Mouse (Mus musculus): ENCODE results near the gene Gh.
A peak's percentile ranks its signal among the peaks of the same experiment; 100 is the strongest.
"Not testable (repeated sequence)": the region's sequence is repeated elsewhere in the genome, so short reads cannot be mapped to it uniquely, and the experiment has no call there.

The Gh gene

DNA sequence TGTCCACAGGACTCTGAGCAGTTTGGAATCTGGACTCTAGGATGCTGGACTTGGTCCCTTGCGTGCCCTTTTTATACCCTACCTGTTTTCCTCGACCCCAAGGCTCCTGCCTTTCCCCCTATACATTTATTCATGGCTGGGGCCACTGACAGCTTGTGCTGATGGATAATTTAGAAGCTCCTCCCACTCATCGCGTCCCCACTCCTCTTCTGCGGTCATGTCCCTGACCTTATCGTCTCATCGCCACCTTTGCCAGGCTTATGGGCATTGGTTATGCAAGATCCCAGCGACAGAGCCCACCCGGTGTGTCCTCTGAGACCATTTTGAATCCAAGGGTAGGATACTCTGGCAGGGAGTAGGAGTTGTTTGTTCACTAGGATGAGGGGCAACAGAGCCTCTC lies at the start of gene Gh:
Gene Gh (minus strand): TSS at position 101 of the 400 bp plus-strand sequence.
- DNase-seq: no peak

DNA sequence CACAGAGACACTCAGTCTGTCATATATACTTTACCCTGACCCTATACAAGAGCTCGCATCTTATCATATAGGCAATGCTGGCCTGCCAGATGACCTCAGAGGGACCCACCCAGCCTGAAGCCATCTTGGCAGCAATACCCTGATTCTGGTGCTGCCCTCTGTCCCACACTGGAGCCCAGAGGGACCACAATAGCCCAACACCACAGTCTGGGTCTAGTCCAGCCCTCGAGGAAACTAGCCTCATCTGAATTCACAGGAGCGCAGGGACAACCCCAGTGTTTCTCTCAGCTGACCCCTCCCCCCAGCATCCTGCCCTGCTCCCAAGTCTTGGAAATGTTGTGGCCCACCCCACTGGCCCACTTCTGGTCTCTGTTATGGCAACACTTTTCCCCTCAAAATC lies 49.6 kb upstream of the Gh start:
- DNase-seq: no peak

DNA sequence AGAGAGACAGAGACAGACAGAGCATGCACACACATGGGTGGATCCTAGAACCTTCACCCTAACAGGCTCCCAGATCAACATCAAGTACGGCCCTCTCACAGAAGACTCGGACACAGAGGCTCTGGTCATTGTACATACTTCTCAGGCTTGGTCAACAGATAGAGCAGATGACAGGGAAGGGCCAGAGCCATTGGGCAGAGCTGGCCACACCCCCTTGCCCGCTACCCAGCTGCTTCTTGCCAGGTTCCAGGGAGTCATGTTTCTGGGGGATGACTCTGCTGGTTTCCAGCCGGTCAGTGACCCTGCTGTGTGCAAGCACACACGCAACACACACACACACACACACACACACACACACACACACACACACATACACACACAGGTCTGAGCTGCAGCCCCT lies 49.2 kb upstream of the Gh start:
- DNase-seq: no peak

DNA sequence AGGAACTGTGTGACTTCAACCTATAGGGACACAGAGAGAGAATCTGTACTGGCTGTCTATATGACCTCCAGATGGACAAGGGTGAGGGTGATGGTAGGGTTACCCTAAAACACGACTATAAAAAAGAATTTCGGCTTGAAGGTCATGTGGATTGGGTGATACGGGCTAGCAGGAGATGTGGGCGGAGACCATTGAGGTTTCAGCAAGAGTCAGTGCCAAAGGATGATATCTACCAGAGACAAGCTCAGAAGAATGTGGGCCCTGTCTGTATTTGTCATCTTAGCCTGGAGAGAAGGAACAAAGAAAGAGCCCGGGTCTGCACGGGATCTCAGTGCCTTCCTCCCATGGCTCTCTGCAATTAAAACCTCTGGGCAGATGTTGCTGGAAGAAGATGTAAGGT lies 48.1 kb upstream of the Gh start:
- no peak for DNase-seq

DNA sequence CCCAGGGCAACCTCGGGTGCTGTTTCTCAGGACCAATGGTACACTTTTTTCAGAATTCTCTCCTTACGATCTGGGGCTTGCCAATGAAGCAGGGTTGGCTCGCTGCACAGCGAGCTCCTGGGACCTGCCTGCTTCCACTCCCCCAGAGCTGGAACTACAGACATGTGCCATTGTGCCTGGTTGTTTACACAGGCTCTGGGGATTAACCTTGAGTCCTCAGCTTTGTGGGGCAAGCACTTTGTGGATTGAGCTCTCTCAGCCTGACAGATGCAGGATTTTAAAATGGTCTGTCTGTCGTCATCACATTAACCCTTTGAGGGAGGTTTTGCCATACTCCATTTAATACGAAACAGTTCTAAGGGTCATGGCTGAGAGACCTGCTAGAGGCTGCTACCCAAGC lies 43.2 kb upstream of the Gh start:
- no peak for DNase-seq

DNA sequence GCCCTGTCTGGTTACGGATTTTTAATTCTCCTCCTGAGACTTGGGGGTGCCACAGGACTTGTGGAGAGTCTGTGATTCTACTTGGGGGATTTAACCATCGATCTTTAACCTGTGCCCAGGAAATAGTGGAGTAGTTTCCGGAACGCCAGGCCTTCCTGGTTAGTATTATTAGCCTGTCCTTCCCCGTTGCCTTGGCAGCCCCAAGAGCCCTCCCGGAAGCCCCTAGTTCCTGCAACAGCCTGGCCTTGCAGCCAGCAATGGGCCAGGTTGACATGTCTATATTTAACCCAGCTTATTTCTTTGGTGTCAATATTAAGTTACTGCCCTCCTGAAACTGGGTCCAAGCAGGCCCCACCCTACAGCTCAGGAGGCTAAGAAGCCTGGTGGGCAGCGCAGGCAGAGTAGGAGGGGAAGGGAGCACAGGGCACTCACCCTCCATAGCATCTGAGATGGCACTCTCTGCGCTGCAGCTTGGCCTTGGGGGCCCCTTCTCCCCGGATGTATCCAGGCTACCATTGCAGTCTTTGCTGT lies 39.4 kb upstream of the Gh start:
- no peak for DNase-seq

DNA sequence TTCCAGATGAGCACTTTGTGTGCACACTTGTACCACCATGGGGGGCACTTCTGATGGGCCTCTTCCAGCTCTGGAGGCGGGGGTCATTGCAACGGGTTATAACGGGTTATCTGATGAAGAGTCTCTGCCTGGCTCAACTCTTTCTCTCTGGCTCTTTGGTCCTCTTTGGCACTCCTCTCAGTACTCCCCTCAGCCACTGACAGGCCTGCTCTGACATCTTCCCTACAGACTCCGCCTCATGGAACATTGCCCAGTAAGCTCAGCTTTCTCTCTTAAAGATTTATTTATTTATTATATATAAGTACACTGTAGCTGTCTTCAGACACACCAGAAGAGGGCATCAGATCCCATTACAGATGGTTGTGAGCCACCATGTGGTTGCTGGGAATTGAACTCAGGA lies 37.7 kb upstream of the Gh start:
- not testable (repeated sequence) for DNase-seq

DNA sequence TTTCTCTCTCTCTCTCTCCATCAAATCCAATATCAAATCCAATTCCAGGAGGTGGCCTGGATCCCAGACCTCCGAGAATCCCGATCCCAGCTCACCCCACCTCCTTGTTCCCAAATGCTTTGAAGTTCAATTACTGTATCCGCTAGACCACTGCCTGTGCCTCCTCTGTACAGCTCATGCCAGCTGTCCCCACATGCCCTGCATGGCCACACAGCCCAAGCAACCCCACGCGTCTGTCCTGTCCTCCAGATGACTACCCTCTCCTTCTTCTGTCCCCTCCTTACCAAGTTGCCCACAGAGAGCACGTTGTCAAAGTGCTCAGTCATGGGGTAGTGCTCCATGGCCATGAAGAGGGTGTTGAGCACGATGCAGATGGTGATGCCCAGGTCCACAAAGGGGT lies 37.2 kb upstream of the Gh start:
- no peak for DNase-seq

DNA sequence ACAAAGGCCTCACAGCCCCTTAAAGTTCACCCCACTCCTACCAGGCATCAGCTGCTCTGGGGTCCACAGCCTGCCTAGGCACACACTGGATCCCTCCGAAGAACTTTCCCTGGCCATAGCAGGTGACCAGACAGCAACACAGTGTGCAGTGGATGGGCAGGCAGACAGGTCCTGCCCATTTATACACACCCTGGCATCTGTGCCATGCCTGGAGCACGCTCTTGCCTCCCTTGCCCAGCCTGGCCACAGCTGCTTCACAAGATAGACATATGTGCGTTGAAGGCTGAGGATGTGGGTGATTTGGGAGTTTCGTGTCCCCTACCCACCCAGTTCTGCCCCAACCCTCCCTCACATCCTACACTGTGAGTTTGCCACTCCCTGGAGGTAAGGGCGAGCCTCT lies 36.4 kb upstream of the Gh start:
- DNase-seq: no peak

DNA sequence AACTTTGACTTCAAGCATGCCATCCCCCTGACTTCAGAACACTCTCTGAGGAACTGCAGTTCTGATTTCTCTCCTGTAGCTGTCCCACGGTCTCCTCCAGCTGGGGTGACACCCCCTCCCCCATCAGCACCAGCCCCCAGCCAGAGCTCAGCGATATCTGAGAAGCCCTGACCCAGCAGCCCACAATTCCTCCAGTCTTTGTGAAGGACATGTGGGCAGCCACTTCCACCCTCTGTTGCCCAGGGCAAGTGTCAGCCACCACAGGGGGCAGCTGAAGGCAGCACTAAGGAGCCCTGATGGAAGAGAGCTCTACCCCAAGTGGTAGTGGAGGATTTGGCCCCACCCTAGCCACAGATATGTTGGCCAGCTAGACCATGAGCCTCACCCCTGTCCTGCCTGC lies 32.4 kb upstream of the Gh start:
- no peak for DNase-seq

DNA sequence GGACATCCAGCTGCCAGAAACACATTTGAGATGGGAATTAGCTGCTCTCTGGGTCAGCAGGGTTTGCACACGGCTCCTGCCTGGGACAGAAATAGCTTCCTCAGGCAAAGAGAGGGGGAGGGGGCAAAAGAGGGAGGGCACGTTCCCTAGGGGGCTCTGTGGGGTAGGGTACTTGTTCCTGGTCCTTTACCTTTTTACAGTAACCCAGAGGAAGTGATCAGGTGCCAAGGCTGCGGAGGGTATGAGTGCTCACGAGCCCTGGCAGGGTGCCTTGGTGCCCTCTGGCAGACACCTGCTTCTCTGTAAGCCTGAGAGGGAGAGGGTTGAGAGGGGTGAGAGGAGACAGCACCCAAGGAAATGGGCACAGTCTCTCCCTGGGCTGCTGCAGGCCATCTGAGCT lies 30.8 kb upstream of the Gh start:
- no peak for DNase-seq

DNA sequence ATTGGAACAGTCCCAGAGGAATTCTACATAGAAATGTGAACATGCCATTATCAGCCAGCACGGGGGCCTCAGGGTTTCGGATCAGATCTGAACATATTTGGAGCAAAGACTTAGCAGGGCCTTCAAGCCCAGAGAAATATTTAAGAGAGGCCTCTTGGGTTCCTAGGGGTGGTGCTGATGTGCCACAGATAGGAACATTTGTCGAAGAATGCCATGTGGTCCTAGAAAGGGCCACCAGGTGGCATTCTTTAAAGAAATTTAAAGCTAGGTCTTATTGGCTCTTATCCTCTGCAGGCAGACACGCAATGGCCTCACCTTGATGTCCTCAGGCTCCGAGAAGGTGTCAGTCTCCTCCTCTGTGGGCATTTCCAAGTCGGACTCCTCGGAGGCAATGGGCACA lies 28.0 kb upstream of the Gh start:
- DNase-seq: peak in 1 of 2 experiments; percentile 40

DNA sequence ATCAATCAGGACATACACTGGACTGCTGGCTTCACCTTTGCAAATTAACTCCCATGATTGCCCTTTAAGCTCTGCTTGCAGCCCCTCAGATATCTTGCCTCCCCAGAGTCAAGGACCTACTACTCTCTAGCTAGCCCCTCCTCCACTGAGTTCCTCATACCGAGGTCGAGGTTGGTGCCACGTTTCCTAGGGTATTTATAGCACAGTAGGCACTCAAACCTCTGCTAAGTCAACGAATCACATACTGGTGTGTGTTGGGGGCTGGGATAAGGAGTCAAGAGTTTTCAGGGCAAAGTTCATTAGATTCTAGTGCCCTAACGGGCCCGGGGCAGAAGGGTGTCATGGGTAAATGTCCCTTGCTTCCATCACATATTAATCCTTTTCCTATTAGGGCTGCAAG lies 27.5 kb upstream of the Gh start:
- no peak for DNase-seq

DNA sequence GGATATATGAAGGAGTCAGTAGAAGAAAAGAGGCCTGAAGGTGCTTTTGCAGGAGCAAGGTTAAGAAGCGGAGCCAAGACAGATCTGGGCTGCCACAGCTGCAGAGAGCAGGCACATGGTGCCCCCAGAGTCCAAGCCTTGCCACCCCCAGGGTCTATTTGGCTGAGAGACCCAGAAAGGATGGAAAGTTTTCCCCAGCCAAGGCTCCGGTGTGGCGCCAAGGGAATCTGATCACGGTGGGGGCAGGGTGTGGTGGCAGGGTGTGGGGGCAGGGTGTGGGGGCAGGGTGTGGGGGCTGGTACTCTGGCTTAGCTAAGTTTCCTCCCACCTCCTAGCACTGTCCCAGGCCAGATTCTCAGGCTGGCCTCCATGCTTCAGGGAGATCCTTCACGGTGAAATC lies 26.9 kb upstream of the Gh start:
- DNase-seq: no peak

DNA sequence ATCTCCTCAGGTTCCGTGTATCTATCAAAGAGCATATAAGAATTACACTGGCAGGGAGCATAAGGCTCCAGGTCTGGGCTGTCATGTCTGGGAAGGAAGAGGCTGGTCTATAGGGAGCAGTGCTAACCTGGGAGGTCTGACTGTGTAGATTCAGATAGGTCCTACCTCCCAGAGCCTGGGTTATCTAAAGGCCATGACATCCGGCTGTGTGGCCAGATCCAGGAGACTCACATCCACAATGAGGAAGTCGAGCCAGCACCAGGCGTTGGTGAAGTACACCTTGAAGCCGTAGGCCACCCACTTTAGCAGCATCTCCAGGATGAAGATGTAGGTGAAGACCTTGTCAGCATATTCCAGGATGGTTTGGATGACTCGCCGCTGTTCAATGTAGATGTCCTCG lies 24.8 kb upstream of the Gh start:
- DNase-seq: no peak

DNA sequence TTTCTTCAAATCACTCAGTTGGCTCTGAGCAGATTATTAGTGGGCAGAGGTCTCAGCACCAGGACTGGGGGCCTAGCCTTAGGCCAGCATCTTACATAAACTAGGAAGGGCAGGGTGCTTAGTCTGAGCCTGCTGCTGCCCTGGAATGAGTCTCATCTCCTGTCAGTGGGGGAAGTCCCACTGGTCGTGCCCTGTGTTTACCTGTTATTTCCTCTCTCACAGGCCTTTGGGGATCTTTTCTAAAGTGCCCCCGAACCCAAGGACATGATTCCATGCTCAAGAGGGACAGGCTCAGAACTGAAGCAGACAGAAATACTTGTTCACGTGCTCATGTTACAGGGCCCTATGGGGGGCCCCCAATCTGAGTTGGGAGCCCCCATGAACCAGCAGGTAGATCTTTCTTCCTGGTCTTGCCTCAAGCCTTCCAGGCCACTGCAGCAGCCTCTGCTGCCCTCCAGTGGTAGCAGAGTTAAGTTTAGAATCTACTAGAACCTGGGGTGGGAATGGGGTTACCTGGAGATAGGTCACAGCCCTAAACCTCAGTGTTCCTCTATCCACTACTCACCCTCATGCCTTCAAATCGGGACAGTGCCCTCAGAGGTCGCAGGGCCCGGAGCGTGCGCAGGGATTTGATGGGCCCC lies 24.0 kb upstream of the Gh start:
- peak; percentile 58 to 81 for DNase-seq

DNA sequence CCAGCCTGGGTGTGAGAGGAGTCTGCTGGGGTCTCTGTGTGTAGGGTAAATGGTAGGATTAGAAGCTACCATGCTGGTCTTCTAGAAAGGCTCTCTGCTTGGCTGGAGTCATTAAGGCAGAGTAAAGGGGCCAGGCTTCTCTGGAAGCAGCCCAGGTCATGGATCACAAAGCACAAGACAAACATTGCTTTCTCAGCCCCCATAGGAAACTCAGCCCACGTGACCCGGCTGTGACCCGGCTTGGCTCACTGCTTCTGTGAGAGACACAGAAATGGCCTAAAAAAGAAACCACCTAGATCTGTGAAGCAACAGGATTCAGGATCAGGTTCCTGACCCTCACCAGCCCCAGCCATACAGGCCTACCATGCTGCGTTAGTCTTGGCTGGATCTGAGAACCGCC lies 23.2 kb upstream of the Gh start:
- peak; percentile 52 to 66 for DNase-seq

DNA sequence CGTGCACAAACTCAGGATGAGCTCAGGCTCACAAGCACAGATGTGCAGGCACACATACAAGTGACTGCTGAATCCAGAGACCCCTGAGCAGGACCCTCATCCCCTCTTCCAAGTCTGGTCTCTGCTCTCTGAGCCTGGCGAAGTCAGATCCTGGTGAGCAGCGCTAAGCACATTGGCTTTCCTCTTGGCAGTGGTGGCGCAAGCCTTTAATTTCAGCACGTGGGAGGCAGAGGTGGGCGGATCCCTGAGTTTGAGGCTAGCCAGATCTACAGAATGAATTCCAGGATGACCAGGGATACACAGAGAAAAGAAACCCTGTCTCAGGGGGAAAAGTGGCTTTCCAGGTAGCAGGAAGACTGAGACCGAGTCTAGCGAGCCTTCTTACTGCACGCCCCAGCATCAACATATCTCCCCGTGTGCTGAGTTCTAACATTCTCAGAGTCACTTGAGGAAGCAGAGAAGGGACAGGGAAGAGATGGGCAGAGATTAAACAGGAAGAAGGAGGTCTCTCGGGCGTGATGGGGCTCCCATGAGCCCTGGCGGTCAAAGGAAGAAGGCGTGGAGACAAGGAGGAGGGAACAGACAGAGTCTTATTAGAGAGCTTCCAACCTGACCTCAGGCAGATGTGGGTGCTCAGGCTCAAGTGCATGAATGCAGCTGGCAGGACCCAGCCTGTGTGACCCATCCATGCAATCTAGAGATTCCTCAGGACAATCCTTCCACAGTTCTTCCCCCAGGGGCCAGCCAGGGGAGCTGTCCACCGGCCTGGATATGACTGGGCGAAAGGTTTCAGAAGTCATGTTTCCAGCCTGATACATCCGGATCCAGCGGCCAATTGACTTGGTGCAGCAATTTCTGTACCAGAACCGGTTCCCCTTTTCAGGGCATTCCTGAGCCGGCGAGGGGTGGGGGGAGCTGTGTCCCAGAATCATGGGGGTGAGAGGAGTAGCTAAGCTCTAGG lies 17.0 kb upstream of the Gh start:
- no peak for DNase-seq

DNA sequence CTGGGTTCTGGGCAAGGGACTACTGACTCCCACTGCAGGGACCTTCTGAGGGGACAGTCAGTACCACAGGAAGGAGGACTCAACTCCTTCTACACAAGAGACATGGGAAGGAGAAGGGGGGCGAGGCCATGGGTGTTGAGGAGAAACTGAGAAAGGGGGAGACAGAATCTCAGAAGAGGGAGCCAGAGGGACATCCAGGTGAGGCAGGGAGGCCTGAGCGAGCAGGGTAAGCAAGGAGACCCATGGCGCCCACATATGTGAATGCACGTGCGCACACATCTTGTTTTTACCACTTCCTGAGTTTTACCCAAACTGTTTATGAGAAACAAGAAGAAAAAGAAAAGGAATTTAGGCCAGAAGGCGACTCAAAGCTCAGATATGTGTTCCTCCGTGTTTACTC lies 16.1 kb upstream of the Gh start:
- DNase-seq: no peak

DNA sequence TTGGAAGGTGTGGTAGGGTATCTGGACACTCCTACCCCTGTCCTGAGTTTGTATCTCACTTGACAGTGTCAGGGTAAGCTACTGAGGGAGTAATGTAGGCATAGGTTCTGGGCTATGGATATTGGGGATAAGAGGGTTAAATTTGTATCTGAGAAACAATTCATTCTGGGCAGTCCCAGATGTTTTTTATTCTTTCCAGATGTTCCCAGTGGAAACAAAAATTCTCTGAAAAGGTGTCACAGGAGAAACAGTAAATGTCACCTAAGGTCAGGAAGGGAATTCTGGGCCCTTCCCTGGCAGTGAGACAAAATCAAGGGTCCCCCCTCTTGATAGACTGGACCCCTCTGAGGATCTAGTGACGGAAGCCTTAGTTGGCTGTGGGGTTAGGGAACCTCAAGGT lies 14.8 kb upstream of the Gh start:
- DNase-seq: no peak

DNA sequence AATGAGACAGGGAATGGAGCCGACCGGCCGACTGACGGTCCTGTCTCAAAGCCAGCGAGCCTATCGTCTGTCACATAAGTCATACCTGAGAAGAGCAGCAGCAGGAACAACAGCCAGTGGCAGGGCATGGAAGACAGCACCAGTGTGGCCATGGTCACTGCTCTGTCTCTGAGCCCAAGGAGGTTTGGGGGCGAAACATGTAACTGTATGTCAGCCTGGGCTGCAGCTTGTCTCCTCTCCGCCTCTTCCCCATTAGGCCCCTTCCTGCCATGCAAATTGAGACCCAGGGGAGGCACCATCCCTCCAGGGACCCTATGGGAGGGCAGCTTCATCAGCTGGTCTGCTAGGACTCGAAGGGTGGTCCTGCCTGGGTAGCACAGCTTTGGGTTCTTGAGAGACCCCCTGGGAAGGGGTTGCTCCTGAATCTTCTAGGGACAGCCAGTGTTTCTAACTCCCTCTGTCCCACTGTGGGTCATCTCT lies 12.7 kb upstream of the Gh start, which contains the start of gene Cd79b:
Gene Cd79b (minus strand): TSS at position 430 of the 480 bp plus-strand sequence.
- DNase-seq: no peak

DNA sequence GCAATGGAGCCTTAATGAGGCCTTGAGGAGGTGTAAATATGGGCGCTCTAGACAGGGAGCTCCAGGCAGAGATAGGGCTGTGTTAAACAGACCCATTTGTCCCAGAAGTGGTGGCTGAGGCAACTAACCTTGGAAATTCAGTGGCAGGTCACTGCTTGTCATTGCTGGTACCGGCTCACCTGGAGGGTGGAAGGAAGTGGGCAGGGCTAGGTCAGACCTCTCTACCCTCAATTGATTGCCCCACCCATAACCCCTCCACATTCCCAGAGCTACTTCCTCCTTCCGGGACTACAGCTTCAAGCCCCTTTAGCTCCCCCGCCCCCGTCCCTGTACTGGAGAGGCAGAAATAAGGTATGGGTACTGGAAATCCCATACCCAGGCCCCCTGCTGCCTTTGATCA lies 11.9 kb upstream of the Gh start:
- DNase-seq: no peak

DNA sequence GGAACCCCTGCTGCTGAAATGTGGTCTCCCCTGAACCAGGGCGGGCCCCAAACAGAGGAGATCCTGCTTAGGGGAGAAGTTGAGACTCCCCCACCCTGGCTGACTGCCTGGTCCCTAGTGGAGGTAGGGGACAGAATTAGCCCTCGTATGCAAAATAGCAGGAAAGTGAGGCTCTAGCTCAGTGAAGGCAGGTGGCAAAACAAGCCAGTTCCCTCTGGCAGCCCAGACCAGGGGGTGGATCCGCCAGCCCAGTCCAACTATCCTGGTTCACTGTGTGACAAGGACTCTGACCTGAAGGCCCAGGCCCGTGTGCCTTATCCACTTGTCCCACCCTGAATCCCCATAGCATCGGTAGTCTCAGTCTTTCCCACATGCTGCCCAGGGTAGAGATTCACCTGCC lies 8.5 kb upstream of the Gh start:
- DNase-seq: no peak

DNA sequence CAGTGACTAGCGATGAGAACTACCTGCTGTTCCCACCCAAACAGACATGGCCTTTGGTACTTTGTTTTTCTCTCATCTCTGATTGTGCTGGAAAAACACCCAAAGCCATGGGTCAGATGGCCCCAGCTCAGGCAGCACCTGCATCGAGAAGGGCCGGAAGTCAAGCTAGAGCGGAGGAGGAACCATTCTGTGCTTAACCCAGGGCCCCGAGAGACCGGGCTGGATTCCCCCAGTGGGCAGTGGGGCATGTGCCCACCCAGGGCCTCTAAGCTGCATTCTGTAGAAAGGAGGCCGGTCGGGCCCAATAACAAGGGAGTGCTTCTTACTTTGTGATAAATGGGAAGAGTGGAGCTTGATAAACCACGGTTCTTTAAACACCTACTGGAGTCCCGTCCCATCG lies 6.5 kb upstream of the Gh start:
- no peak for DNase-seq

All from kidney, adult 8-10 months (tissue).